8 mouse cellular contexts compared by ENCODE assay signal in the genomic region with DNA sequence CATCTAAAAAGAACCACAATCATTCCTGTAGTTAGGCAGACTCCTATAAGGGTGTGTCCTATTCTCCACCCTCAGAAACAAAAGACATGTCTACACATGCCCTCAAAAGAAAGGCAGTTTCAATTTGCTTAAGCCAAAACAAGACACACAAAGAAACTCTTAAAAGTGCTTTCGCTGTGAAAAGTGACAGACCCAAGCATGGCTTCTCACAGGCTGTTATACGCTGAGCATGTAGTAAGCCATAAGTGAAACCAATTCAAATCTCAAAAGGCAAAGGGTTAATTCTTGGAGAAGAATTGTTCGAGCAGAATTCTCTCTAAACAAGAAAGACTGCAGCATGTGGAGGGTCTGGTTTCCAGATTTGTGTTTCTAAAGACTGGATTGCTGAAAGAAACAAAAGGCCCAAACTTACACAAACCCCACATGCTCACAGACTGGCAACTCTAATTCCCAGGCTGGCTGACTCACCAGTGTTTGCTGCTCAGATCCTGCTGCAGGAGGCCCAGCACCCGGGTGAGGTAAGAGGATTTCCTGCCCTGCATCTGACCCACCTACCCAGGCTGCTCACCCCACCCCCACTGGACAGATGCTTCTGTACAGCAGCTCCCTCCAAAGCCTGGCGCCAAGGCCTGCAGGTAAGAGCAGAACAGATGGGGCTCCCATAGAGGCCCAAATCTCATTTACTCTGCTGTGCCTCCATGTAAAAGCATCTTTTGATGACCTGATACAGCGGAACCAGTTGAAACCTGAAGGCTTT. TPM values are rescaled to one million over a fixed set of nuclear protein-coding genes. Genes with fewer than 3 reads are reported as not detected.
DNase-seq lines count a peak whose midpoint lies in the region; ATAC-seq and TF ChIP-seq lines count a peak whose summit lies in the region.

No protein-coding gene starts in this region.

- H3K9ac ChIP-seq in ES-Bruce4 (ENCODE audit: low read depth, poor library complexity, severe bottlenecking) = peak overlapping the region; percentile 92
- H3K9ac ChIP-seq in heart, embryonic 16.5 days (ENCODE audit: low read length) = no peak overlapping the region
- no peak overlapping the region for H3K9ac ChIP-seq in lung, postnatal 0 days (replicated peaks; ENCODE audit: low read depth)

- peak overlapping the region; percentile 100 for H3K27ac ChIP-seq in ES-Bruce4 (ENCODE audit: insufficient read depth, low read length)
- peak overlapping the region; percentile 74 for H3K27ac ChIP-seq in forebrain, embryonic 10.5 days
- H3K27ac ChIP-seq in heart, embryonic 16.5 days (ENCODE audit: low read length) = peak overlapping the region; percentile 64
- H3K27ac ChIP-seq in lung, postnatal 0 days (ENCODE audit: low read length) = peak overlapping the region; percentile 64

- 0 out of 2 replicates have a peak overlapping the region, but pooled peaks have one; percentile 8 for H3K4me2 ChIP-seq in heart, embryonic 16.5 days (ENCODE audit: low read depth, low read length)
- no peak overlapping the region for H3K4me2 ChIP-seq in lung, postnatal 0 days (replicated peaks; ENCODE audit: low read depth, low read length)

- no peaks in the 10 kb centered on the region for H3K27me3 ChIP-seq in ES-Bruce4 (ENCODE audit: control insufficient read depth, insufficient read depth, low read length, poor library complexity, severe bottlenecking)
- no peaks in the 10 kb centered on the region for H3K27me3 ChIP-seq in forebrain, embryonic 10.5 days (ENCODE audit: poor library complexity, severe bottlenecking)
- no peaks in the 10 kb centered on the region for H3K27me3 ChIP-seq in heart, embryonic 16.5 days (ENCODE audit: control insufficient read depth, insufficient read depth, low read length)
- H3K27me3 ChIP-seq in lung, postnatal 0 days (replicated peaks; ENCODE audit: insufficient read depth, low read length) = no peaks in the 10 kb centered on the region

- H3K9me3 ChIP-seq in ES-Bruce4 (replicated peaks; ENCODE audit: control insufficient read depth, insufficient read depth, low read length, poor library complexity, severe bottlenecking) = no peaks in the 10 kb centered on the region
- H3K9me3 ChIP-seq in forebrain, embryonic 10.5 days = no peaks in the 10 kb centered on the region
- no peaks in the 10 kb centered on the region for H3K9me3 ChIP-seq in heart, embryonic 16.5 days (replicated peaks; ENCODE audit: control insufficient read depth, low read length)
- no peaks in the 10 kb centered on the region for H3K9me3 ChIP-seq in lung, postnatal 0 days (ENCODE audit: low read length)

- TF ChIP-seq EP300 in ES-Bruce4 (IDR thresholded peaks at IDR 0.05; ENCODE audit: insufficient read depth, low read depth, low read length) = peak; percentile 92
- TF ChIP-seq EP300 in lung, postnatal 0 days (IDR thresholded peaks at IDR 0.05) = no peak; the same call in 1 of the 2 replicates

- TF ChIP-seq POLR2A in ES-Bruce4 (IDR thresholded peaks at IDR 0.05; ENCODE audit: insufficient read depth, low read length) = no peak

- H3K4me1 ChIP-seq in ES-Bruce4 (ENCODE audit: control insufficient read depth, insufficient read depth, low read length) = peaks cover 2% of the 10 kb centered on the region
- peaks cover 33% of the 10 kb centered on the region for H3K4me1 ChIP-seq in forebrain, embryonic 10.5 days
- H3K4me1 ChIP-seq in heart, embryonic 16.5 days (ENCODE audit: control insufficient read depth, insufficient read depth, low read length) = peaks cover 4% of the 10 kb centered on the region
- H3K4me1 ChIP-seq in lung, postnatal 0 days (ENCODE audit: insufficient read depth, low read depth, low read length) = peaks cover 7% of the 10 kb centered on the region; the same call in 1 of the 2 replicates

- TF ChIP-seq CTCF in ES-Bruce4 (IDR thresholded peaks at IDR 0.05; ENCODE audit: low read depth, low read length) = no peak
- peak; percentile 19; the same call in 1 of the 2 replicates for TF ChIP-seq CTCF in lung, postnatal 0 days (IDR thresholded peaks at IDR 0.05)

- peak; percentile 71 for ATAC-seq in heart, embryonic 16.5 days (replicated peaks; ENCODE audit: extremely low read depth, insufficient read depth, low FRiP score)
- peak; percentile 90 for ATAC-seq in lung, postnatal 0 days

- H3K36me3 ChIP-seq in ES-Bruce4 (ENCODE audit: control insufficient read depth, insufficient read depth, low read length, poor library complexity, severe bottlenecking) = peaks cover 6% of the 10 kb centered on the region; the same call in 1 of the 2 replicates
- peaks cover 36% of the 10 kb centered on the region for H3K36me3 ChIP-seq in forebrain, embryonic 10.5 days (replicated peaks)
- peaks cover 8% of the 10 kb centered on the region for H3K36me3 ChIP-seq in heart, embryonic 16.5 days (ENCODE audit: control insufficient read depth, insufficient read depth)
- no peaks in the 10 kb centered on the region; the same call in 1 of the 2 replicates for H3K36me3 ChIP-seq in lung, postnatal 0 days (ENCODE audit: insufficient read depth, low read length)

- WGBS in forebrain, embryonic 10.5 days = 28% methylated on average over 6 of the region's 6 CpGs
- 42% methylated on average over 6 of the region's 6 CpGs for WGBS in heart, embryonic 16.5 days
- WGBS in lung, postnatal 0 days = 23% methylated on average over 6 of the region's 6 CpGs

- peak; percentile 71 for DNase-seq in brain, adult 2 months (ENCODE audit: low read depth, low spot score)
- peak; percentile 46 for DNase-seq in forebrain, embryonic 10.5 days (ENCODE audit: extremely low spot score, low spot score)
- DNase-seq in kidney, postnatal 36 days = peak; percentile 76 to 78
- peak; percentile 61 for DNase-seq in lung, postnatal 0 days (ENCODE audit: low spot score)
- peak; percentile 52 for DNase-seq in retina, embryonic 14.5 days (ENCODE audit: low spot score)
- DNase-seq in urinary bladder, postnatal 36 days (ENCODE audit: low spot score in 2 of 2) = peak; percentile 62 to 74

- peak overlapping the region; percentile 4 for H3K4me3 ChIP-seq in ES-Bruce4 (ENCODE audit: low read depth, low read length)
- H3K4me3 ChIP-seq in forebrain, embryonic 10.5 days = no peak overlapping the region
- H3K4me3 ChIP-seq in heart, embryonic 16.5 days (ENCODE audit: low read length) = no peak overlapping the region
- H3K4me3 ChIP-seq in lung, postnatal 0 days (ENCODE audit: low read depth, low read length) = no peak overlapping the region

RNA-seq across cellular contexts. Expression of a gene that starts 34.1 kb away (rescaled TPM):
- polyA plus RNA-seq in ES-Bruce4 (2011; ENCODE audit: insufficient read depth, insufficient read length, low read depth, missing spikeins) = 7.2 and 8.7 TPM in 2 replicates
- polyA plus RNA-seq in forebrain, embryonic 10.5 days (2016; fragmentation: Nextera tagmentation; extraction: Ambion mirVana) = 8.7 and 9.6 TPM in 2 replicates
- polyA plus RNA-seq in heart, embryonic 16.5 days (2015; fragmentation: Nextera tagmentation; extraction: Ambion mirVana) = 7.6 and 8.3 TPM in 2 replicates
- polyA plus RNA-seq in lung, postnatal 0 days (2015; fragmentation: Nextera tagmentation; extraction: Ambion mirVana) = 7.4 and 7.7 TPM in 2 replicates

RNA-seq across cellular contexts. Expression of a gene that starts 34.6 kb away (rescaled TPM):
- polyA plus RNA-seq in ES-Bruce4 (2011; ENCODE audit: insufficient read depth, insufficient read length, low read depth, missing spikeins) = 31.2 and 37.9 TPM in 2 replicates
- 12.8 and 14.3 TPM in 2 replicates for polyA plus RNA-seq in forebrain, embryonic 10.5 days (2016; fragmentation: Nextera tagmentation; extraction: Ambion mirVana)
- 6.5 and 8.1 TPM in 2 replicates for polyA plus RNA-seq in heart, embryonic 16.5 days (2015; fragmentation: Nextera tagmentation; extraction: Ambion mirVana)
- polyA plus RNA-seq in lung, postnatal 0 days (2015; fragmentation: Nextera tagmentation; extraction: Ambion mirVana) = 7.7 and 8.6 TPM in 2 replicates
